Mouse (Mus musculus) urinary bladder, postnatal 10 days (tissue): ENCODE results near the gene Cmtm2a.
"Not testable (repeated sequence)": the region's sequence is repeated elsewhere in the genome, so short reads cannot be mapped to it uniquely, and the experiment has no call there.

ENCODE experiments used
- DNase-seq: peaks from one replicate; pipeline ENCODE4 v3.0.0; 2022; ENCODE audit warnings: low spot score

Cmtm2a gene

DNA sequence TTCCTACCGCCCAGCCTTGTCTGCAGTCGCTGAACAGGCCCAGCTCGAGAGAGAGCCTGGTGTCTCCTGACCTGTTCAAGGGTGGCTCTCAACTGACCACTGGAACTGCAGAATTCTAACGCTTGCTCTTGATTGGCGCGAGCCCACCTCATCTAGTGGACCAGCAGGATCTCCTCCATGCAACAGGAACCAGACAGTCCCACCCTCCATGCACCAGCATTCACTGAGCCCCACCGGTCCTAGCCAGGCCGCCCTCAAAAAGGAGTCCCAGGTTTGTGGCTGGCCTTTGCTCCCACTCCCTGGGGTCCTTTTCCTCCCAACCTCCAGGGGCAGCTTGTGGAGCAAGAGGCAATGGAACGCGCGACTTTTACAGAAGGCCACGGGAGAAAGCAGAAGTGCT lies at the start of gene Cmtm2a:
Gene Cmtm2a, minus strand, starts transcription at position 101 of the 400 bp plus-strand sequence.
- DNase-seq: not testable (repeated sequence)

DNA sequence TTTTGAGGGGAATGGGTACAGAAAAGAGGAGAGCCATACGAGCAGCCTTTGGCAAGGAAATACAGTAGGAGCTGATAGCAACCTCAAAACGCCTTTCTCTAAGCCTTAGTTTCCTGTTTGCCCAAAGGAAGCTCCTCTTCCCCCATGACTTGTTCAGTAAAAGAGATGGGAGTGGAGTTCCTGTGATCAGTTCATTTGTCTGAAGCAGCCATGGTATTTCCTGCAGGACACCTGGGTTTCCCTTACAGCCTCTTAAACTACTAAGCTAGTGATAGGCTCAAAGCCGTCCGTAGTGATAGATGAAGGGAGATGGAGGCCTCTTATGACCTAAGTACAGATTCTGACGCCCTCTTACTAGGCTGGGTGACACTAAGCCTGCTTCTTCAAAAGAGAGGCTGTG lies 49.4 kb upstream of the Cmtm2a start:
- DNase-seq: no peak

DNA sequence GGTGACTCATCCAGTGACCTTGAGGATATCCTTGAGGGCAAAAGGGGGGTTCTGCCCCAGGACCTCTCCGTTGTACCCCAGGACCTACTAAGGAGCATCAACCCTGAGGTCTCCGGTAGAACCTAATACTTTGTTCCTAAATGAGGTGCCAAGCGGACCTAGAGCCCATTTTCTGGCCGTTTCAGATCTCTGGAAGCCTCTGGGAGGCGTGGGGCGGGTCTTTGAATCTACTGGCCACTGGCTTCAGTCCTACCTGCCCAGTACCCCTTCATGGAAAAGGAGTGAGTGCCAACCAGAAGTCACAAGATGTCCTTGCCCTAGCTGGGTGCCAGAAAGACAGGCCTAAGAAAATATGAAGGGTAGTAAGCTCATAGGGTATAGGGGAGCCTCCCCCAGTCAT lies 48.7 kb upstream of the Cmtm2a start:
- DNase-seq: no peak

DNA sequence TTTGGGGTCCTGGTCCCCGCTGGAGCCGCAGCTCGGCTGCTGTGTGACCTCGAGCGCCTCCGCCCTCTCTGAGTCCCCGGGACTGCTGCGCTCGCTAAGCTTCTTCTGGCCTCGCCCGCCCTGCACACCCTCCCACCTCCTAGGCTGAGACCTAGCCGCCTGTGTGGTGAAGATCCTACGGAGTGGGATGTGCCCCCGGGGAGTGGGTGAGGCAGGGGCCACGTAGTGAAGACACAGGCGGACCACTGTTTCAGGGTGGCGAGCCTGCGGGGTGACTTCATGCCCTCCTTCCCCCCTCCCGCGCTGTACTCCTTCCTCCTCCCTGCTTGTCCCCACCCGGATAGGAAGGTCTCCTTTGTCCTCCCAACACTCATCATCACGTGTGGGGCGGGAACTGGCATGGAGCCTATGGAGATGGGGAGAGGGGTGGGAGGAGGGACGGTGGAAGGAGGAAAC lies 48.2 kb upstream of the Cmtm2a start:
- DNase-seq: no peak

DNA sequence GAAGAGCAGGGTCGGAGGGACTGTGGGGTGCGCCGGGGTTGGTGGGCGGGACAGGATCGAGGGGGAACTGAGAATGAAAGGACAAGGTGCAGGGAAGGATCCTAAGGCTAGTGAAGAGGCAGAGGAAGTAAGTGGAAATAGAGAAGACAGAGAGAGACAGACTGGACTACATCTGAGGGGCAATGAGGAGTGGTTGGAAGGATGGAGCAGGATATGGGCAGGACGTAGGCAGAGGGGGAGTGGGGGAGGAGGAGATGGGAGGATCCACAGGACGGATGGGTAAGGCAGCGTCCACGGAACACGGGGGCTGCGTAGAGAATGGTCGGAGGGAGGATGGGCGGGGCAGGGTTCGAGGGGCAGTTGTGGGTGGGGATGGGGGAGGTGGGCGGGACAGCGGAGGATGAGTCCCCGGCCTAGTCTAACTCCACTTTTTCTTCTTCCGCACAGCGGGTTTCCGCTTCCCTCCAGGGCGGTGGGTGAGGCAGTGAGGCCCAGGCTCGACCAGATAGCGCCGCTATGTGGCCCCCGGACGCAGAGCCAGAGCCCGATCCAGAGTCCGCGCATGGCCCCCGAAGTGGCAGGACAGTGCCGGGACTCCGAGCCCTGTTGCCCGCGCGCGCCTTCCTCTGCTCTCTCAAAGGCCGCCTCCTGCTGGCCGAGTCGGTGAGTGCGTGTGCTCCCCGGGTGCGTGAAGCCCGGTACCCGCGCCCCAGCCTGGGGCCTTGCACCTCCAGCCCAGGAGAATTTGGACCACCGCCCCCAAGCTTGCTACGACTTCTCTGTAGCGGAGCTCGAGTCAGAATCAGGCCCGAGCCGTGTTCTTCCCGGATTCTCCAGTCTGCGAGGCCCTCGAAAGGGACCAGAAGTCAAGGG lies 47.5 kb upstream of the Cmtm2a start:
- peak; percentile 41 for DNase-seq

DNA sequence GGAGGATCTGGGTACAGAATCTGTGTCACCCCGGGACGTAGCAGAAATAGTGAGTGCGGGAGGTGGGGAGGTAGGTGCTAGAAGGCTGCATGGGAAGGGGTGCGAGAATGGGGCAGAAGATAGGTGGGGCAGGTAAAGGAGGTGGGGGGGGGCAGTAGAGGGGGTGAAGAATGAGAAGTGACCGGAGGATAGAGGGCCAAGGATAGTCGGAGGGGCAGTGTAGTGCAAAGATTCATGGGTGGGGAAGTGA lies 46.9 kb upstream of the Cmtm2a start:
- no peak for DNase-seq

DNA sequence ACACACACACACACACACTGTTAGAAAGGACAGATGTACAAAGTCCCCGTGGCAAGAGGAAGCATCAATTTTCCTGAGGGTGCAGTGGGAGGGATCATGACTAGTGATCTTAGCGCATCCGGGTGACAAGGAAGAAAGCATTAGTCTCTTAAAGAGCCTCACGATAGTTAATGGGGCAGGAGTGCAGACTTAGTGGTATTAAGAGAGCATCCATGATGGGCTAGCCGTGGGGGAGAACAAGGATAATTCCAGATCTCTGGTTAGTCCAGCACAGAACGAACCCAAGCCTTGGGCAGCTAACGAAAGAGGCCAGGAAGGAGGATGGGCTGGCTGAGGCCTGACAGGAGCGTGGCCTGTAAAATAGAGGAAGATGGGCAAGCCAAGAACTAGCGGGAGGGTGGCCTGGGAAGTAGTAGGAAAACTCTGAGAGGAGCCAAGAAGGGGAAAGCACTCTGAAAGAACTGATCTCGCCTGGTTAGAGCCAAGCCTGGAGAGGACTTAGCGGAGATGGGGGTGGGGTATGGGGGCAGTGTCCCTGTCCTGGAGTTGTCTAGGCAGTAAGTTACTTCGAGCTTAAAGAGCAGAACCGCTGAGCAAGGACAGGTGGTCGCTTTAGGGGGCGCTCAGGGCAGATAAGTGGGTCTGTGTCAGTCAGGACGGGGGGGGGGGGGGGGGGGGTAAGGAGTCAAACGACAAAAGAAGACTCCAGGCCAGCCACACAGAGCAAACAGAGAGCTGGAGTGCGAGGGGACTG lies 46.4 kb upstream of the Cmtm2a start, which contains the start of gene Cmtm3:
Gene Cmtm3, plus strand, starts transcription at position 182 of the 754 bp plus-strand sequence.
- DNase-seq: no peak

DNA sequence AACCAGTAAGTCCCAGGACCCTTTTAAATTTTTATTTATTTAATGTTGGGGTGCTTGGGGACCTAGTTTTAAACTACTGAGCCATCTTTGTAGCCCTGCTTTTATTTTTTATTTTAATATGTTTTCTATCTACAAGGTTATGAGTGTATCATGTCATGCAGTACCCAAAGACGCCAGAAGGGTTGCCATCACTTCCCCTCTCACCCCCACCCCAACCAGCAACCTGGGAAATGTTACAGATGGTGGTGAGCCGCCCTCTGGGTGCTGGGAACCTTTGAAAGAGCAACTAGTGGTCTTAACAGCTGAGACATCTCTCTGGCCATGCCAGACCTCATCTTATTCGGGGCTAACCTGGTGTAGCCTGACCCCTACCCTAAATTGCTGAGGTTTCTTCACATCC lies 44.9 kb upstream of the Cmtm2a start:
- no peak for DNase-seq

DNA sequence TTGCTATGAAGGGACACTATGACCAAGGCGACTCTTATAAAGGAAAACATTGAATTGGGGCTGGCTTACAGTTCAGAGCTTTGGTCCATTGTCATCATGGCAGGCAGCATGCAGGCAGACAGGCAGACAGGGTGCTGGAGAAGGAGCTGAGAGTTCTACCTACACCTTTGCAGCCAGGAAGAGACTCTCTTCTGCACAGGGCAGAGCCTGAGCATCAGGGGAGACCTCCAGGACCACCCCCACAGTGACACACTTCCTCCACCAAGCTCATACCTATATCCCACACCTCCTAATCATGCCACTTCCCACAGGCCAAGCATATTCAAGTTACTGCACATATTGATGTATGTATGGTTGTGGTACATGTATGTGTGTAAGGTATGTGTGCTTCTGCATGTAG lies 43.8 kb upstream of the Cmtm2a start:
- DNase-seq: no peak

DNA sequence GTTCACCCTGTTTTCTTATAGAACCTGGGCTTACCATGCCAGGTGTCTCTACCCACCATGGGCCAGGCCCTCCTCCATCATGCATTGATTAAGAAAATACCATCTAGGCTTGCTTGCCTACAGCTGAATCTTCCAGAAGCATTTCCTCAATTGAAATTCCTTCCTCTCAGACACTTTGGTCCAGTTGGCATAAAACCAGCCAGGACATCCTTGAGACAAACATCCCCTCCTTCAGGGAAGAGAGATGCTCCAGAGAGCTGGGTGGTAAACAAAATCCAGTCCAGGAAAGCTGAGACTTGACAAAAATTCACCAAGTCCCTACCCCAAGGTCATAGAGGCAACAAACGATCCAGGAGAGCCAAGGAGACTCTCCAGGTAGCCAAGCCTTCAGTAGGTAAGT lies 41.2 kb upstream of the Cmtm2a start:
- DNase-seq: no peak

DNA sequence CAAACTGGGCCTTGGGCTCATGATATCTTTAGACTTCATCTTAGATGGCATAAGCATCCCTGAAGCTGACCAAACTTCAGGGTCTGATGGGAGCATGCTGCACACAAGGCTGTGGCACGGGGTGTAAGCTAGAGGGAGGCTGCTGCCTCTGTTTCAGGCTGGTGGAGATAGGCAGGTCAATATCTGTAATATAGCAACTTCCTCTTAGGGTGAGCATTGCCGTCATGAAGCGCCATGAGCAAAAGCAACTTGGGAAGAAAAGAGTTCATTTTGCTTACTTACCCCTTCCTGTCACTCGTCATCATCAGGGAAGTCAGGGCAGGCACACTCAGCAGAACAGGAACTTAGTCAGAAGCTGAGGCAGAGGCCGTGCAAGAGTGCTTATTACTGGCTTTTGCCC lies 40.8 kb upstream of the Cmtm2a start:
- no peak for DNase-seq

DNA sequence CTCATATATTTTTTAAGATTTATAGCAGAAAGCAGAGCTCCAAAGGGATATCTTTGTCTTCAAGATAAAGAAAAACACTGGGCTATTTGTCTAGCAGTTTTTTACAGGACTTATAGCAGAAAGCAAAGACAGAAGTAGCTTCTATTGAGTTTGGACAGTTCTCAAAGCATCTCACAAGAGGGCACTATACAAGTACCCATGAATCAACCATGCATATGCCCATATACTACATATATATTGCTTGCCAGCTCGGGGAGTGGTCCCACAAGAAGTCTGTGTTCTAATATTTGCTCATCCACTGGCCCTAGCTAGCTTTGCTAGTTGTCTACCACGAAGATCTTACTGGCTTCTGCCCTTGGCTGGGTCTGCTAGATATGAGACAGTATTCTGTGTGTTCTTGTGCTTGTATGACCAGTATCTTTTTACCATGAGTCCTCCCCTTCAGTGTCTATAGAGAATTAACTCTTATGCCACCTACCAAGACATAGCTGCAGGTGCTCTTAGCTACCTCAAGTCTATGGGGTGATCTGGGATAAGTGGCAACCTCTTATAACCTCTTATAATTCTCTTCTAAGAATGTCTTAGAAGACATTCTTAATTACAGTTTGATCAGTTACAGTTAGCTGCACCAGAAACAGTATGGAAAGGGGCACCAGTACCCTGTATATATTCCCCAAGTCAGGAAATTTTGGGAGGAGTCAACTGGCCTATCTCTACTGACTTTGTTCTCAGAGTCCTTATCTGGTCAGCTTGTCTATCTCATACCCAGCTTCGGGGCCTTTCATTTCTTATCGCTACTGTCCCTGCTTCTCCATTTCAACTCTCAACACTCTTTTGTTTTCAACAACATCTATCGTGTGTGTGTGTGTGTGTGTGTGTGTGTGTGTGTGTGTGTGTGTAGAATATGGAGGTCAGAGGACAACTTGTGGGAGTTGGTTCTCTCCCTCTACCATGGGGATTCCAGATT lies 40.0 kb upstream of the Cmtm2a start:
- no peak for DNase-seq

DNA sequence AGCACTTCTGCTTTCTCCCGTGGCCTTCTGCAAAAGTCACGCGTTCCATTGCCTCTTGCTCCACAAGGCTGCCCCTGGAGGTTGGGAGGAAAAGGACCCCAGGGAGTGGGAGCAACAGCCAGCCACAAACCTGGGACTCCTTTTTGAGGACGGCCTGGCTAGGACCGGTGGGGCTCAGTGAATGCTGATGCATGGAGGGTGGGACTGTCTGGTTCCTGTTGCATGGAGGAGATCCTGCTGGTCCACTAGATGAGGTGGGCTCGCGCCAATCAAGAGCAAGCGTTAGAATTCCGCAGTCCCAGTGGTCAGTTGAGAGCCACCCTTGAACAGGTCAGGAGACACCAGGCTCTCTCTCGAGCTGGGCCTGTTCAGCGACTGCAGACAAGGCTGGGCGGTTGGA lies 28.9 kb upstream of the Cmtm2a start, which contains the start of gene Cmtm2b:
Gene Cmtm2b, plus strand, starts transcription at position 301 of the 400 bp plus-strand sequence.
- not testable (repeated sequence) for DNase-seq

DNA sequence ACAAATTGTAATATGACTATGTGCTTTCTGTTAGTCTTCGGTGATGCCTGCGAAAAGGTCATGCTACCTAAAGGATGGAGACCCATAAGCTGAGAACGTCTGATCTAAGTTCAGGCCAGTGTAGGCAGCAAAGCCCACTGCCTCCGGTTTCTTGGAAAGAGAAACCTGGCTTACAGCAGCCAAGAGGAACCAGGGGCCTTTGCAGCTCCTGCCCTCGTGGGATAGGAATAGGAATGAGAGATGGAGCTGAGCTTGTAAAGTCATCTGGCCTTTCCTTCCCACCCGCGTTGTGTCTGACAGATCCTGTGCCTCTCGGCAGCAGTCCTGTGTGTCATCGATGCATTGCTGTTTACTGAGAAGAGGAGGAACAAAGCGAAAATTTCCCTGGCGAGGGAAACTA lies 28.3 kb upstream of the Cmtm2a start, which contains the start of gene Gm11020:
Gene Gm11020, plus strand, starts transcription at position 301 of the 400 bp plus-strand sequence.
- not testable (repeated sequence) for DNase-seq

DNA sequence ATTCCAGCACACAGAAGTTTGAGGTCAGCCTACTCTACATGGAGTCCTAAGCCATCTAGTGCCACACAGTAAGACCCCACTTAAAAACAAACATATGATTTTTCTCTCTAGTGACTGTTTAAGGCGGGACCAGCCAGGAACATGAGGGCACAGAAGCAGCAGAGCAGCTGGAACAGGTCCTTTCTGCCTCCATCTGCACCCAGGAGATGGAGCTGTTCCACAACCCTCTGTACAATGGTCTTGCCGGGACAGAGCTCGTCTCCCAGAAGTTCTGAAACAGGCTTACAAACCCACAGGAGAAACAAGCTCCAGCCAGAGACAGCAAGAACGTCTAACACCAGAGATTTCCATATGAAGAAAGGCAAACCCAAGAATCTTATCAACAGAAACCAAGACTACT lies 20.3 kb upstream of the Cmtm2a start:
- no peak for DNase-seq

DNA sequence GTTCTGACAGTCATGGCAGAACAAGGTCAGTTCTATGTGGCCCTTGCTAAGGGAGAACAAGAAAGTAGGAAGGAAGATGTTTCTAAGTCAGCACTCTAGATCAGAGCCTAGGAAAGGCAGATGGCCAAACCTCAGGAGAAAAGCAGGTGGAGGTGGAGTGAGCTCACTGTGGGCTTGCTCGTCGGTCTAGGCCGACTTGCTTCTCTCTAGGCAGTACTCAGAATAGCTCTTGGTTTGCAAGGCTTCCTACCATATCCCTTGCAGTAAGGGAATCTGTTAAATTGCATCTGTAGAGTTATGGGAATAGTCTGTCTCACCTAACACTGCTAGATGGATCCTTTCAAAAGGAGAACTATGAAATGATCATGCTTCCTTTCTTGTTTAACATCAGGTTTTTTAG lies 19.0 kb upstream of the Cmtm2a start:
- not testable (repeated sequence) for DNase-seq

DNA sequence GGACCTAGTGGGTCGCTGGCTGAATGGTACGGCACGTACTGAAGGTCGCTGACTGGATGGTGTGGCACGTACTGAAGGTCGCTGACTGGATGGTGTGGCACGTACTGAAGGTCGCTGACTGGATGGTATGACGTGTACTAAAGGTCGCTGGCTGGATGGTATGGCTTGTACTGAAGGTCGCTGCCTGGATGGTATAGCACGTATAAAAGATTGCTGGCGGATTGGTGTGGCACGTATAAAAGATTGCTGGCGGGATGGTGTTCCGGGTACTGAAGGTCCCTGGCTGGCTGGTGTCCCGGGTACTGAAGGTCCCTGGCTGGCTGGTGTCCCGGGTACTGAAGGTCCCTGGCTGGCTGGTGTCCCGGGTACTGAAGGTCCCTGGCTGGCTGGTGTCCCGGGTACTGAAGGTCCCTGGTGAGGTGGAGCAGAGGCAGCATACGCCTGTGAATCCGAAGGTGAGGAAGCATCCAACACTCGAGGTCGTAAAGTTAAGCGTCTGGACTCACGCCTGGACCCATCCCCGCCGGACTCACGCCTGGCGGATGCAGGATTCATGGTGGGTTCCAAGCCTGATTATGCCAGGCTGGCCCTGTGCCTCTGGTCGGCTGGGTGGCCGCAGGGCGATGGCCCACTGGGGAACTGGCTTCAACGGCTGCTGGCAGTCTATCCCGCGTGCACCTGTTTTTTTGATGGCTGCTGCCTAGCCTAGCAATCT lies 16.6 kb upstream of the Cmtm2a start, which contains the start of the genes Gm45711 and Cmtm1:
Gene Gm45711, minus strand, starts transcription at position 641 of the 715 bp plus-strand sequence.
Gene Cmtm1, minus strand, starts transcription at position 705 of the 715 bp plus-strand sequence.
- not testable (repeated sequence) for DNase-seq

DNA sequence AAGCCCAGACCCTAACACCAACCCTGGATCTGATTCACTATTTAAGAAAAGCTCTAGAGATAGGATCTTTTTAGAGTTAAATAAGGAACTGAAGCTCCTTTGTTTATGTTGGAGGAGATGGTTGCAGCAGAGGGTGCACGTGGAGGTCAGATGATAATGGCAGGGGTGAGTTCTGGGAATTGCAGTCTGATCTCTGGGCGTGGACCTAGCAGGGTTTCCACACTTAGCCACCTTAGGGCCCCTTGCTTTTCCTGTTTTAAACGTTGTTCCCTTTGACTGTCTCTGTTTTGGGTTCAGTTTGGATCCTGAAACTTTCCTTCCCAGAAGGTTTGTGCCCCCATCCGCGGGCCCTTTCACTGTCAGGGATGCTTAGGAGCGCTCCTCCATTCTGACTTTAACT lies 15.4 kb upstream of the Cmtm2a start:
- DNase-seq: not testable (repeated sequence)

DNA sequence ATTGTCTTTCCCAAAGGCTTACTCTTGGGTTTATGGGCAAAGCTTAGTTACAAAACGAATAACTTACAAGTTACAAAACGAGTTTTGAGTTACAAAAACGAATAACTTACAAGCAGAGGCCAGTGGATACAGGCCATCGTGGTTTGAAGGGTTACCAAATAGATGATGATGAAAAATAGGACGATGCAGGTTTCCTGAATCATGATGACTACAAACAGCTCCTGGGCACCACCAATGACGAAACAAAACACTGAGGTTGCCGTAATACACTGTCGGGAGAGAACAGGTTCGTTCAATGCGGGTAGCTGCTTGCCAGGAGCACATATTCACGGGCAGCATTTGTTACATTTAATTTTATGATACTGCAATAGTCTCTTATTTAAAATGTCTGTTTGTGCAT lies 12.0 kb upstream of the Cmtm2a start:
- DNase-seq: no peak

DNA sequence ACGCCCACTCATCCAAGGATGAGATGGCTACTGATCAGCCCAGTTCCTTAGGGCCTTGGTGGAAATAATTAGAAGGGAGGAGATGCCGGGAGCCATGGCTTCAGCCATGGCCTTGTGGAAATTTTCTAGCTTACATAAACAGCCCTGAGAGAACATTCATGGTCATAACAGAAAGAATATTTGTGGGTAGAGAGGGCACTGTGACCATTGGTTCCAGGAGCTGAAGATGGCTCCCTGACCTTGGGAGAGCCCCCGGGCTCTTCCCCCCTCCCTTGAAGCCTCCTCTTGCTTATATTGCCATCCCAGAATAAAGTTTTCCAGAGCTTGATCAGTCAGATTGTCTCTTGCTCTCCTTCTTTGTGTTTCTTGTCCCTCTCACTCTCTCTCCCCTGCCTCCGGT lies 9.6 kb upstream of the Cmtm2a start:
- not testable (repeated sequence) for DNase-seq

DNA sequence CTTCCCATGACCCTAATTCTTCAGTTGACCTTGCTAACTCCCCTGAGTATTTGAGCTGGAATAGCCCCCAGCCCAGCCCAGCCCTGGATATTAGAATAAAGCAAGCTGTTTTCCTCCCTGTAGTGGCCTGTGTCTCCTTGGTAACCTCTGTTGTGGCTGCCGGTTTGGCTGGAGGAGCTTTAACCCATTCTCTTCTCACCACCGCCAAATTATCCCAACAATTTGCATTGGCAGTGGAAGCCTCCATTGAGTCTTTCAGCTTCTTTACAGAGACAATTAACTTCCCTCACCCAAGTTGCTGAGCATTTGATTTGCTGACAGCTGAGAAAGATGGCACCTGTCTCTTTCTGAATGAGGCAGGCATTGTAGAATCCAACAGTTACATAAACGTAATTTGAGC lies 8.6 kb upstream of the Cmtm2a start:
- not testable (repeated sequence) for DNase-seq
